Mouse (Mus musculus): ENCODE measurements around the gene Gm13212. TPM values are rescaled to one million over a fixed set of nuclear protein-coding genes. Genes with fewer than 3 reads are reported as not detected.
"Not testable (repeated sequence)": the region's sequence is repeated elsewhere in the genome, so short reads cannot be mapped to it uniquely, and the experiment has no call there.

Gene Gm13212
- total RNA-seq (2021), result 1 to 10 TPM; 2.5 TPM

DNA sequence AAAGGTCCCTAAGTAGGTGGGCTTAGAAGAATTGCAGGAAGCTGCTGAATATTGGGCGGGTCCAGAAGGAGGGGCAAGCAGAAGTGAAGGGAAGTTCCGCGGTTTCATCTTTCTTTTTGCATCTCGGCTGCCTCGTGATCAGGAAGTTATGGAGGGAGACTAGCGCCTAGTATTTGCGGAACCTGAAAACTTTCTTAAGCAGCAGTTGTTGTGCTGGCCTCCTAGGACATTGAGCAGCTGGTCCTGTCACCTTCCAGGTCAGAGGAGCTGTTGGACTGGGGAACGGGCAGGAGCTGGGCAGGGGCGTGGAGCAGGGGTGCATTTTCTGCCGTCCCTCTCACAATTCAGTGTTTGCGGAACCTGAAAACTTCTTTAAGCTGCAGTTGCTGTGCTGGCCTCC lies at the start of gene Gm13212:
TSS of gene Gm13212 (plus strand) at position 89 of the 400 bp plus-strand sequence.
- intact Hi-C loops (cut with DNase I); DNase-seq: not testable (repeated sequence)

GRCm38 (mm10) chr4:145543861-145544260 lies 41.1 kb upstream of the Gm13212 start:
- intact Hi-C loops (cut with DNase I), result not testable (repeated sequence)

GRCm38 (mm10) chr4:145545106-145545505 lies 39.9 kb upstream of the Gm13212 start:
- intact Hi-C loops (cut with DNase I), result not testable (repeated sequence)

More at GRCm38 (mm10) chr4:145543861-145544260, 41.1 kb upstream of the Gm13212 start:
- DNase-seq, result not testable (repeated sequence)

DNA sequence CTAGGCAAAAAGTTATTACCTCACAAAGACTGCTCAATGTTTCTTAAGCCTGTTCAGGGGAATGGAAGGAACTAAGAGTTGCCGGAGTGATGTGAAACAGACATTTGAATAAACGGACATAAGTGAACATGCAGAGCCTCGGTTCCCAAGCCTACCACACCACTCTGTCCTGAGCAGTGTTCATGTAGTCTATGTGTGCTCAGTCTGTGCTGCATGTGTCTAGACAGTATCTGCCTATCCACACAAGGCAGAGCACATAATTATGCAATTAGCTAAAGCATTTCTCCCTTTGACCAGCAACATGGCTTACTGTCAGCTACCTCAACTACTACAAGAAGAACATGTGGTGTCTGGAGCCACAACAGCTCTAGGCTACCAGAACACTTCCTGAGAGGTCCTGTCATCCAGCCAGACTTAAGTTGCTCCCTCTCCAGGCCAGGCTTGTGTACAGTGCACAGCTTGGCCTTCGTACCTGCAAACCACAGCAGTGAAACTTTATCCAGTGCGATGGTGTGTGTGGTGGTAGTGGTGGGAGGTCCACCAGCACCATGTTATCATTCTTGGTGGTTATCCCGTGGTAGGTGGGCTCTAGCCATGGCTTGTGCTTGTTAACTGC lies 39.1 kb upstream of the Gm13212 start:
- DNase-seq; intact Hi-C loops (cut with DNase I): not testable (repeated sequence)

More at GRCm38 (mm10) chr4:145545106-145545505, 39.9 kb upstream of the Gm13212 start:
- not testable (repeated sequence) for DNase-seq

- intact Hi-C loops (cut with DNase I); DNase-seq: not testable (repeated sequence)
Observed at GRCm38 (mm10) chr4:145546477-145546876, 38.5 kb upstream of the Gm13212 start.

DNA sequence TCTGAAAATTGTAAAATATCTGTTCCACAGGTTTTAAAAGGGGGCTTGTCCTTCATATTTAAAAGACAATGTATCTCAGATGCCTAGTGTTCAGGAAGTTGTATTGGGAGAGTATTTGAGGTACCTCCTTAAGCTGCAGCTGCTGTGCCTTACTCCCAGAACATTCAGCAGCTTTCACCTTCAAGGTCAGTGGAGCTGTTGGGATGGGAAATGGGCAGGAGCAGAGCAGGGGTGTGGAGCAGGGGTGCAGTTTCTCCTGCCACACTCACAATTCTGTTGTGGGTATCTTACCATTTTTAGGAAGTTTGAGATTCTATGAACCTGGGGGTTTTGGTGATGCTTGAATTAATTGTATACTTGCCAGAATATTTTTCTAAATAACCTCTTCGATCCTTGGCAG lies 28.3 kb upstream of the Gm13212 start:
- intact Hi-C loops (cut with DNase I), result loop anchor here (10.0 kb wide), 1 partner anchor 1568 kb away; no protein-coding TSS in a partner anchor
- DNase-seq, result no peak

GRCm38 (mm10) chr4:145559505-145560099 lies 25.4 kb upstream of the Gm13212 start:
- no peak for DNase-seq
- intact Hi-C loops (cut with DNase I), result loop anchor here (10.0 kb wide), 1 partner anchor 1565 kb away; no protein-coding TSS in a partner anchor

GRCm38 (mm10) chr4:145564111-145564821 lies 20.7 kb upstream of the Gm13212 start:
- no peak for DNase-seq
- intact Hi-C loops (cut with DNase I), result no loop called here

DNA sequence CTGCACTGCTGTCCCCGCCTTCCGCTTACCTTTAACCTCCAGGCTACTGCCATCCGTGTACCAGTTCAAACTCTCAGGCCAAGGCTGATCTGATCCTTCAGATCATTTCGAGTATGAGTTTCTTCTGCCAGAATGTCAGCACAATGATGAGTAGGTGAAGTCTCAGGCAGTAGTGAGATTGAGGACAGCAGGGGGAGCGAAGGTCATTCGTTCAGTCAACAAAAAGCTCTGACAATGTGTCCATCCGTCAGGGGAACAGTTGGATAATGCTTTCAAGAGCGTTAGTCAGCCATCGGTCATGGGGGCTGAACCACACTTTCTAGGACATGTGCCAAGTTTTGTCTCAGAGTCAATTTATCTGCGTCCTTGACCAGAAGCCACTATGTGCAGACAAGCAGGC lies 14.5 kb upstream of the Gm13212 start:
- DNase-seq; intact Hi-C loops (cut with DNase I): not testable (repeated sequence)

DNA sequence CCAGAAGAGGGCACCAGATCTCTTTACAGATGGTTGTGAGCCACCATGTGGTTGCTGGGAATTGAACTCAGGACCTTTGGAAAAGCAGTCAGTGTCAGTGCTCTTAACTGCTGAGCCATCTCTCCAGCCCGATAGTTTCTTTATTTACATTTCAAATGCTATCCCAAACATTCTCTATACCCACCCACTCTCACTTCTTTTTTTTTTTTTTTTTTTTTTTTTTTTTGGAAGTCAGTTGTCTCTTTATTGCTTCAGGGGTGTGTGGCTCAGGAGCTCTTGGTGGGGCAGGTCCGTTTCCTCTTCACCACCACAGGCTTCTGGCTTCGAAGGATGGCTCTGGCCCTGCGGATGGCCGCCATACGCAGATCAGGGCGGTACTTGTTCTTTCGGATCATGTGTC lies 8.3 kb upstream of the Gm13212 start:
- intact Hi-C loops (cut with DNase I); DNase-seq: not testable (repeated sequence)

DNA sequence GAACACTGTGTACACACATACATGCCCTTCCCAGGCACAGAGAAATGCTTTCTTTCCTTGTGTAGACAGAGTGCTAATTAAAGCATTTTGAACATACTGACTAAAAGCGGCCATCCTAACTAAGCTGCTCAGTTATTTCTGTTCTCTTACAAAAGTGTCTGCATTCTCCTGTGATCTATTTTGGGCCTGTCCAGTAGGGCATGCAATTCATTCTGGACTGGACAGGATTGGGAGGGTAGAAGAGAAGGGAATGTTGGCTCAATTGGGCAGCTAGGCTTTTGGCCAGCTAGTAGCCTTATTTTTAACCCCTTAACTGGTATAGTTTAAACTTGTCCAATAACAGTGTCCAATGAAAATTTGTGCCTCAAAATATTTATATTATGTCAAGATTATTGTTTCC lies 4.6 kb upstream of the Gm13212 start:
- intact Hi-C loops (cut with DNase I); DNase-seq: not testable (repeated sequence)

DNA sequence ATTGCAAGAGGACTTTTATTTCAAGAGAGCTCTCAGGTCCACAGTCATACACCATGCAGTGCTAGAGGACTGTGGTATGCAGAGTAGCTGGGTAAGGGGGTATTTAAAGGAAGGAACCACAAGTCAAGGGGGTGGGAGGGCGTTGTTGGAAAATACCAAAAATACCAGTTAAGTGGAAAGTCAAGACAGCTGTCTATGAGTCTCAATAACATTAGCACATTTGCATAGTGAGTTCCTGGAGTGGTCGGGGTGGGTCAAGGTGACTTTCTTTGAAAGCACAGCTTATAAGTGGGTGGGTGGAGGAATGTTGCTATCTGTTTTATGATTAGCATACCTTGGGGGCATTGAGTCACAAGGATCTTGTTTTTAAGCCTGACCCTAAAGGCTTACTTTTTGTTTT lies 1.1 kb downstream of the Gm13212 start:
- DNase-seq; intact Hi-C loops (cut with DNase I): not testable (repeated sequence)

DNA sequence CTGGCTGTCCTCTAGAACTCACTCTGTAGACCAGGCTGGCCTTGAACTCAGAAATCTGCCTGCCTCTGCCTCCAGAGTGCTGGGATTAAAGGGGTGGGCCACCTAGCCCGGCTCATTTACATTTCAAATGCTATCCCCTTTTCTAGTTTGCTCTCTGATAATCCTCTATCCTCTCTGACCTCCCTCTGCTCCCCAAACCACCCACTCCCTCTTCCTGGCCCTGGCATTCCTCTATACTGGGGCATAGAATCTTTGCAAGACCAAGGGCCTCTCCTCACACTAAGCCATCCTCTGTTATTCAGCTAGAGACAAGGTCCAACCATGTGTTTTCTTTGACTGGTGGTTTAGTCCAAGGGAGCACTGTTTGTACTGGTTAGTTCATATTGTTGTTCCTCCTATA lies 9.2 kb downstream of the Gm13212 start:
- DNase-seq; intact Hi-C loops (cut with DNase I): not testable (repeated sequence)

DNA sequence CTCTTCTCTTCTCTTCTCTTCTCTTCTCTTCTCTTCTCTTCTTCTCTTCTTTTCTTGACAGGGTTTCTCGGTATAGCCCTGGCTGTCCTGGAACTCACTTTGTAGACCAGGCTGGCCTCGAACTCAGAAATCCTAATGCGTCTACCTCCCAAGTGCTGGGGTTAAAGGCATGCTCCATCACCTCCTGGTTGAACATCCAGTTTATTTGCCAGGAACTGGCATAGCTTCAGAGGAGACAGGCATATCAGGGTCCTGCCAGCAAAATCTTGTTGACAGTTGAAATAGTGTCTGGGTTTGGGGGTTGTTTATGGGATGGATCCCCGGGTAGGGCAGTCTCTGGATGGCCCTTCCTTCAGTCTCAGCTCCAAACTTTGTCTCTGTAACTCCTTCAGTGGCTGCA lies 9.8 kb downstream of the Gm13212 start:
- intact Hi-C loops (cut with DNase I), result not testable (repeated sequence)

GRCm38 (mm10) chr4:145640416-145641185 lies 55.6 kb downstream of the Gm13212 start:
- intact Hi-C loops (cut with DNase I); DNase-seq: not testable (repeated sequence)

More for the DNA sequence above, 9.8 kb downstream of the Gm13212 start:
- DNase-seq, result not testable (repeated sequence)

DNA sequence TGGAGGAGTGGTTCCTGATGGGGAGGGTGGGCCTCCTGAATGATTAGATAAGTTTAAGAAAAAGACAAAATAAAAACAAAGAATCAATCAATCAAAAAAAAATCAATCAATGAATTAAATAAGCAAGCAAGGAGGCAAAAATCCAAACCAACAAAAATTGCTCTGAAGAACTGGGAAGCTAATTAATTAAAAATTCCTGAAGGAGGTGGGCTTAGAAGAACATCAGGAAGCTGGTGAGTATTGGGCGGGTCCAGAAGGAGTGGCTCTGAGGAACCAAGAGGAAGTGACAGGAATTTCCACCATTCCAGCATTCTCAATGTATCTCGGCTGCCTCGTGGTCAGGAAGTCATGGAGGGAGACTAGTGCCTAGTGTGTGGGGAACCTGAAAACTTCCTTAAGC lies 85.4 kb downstream of the Gm13212 start, which contains the start of gene Zfp980:
TSS of gene Zfp980 (plus strand) at position 301 of the 400 bp plus-strand sequence.
- DNase-seq; intact Hi-C loops (cut with DNase I): not testable (repeated sequence)

DNA sequence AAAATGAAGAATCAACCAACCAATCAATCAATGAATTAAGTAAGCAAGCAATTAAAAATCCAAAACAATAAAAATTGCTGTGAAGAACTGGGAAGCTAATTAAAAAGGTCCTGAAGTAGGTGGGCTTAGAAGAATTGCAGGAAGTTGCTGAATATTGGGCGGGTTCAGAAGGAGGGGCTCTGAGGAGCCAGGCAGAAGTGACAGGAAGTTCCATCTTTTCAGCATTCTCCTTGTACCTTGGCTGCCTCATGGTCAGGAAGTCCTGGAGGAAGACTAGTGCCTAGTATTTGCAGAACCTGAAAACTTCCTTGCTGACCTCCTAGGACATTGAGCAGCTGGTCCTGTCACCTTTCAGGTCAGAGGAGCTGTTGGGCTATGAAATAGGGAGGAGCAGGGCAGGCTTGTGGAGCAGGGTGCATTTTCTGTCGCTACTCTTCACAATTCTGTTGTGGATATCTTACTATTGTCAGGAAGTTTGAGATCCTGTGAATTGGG lies 89.4 kb downstream of the Gm13212 start:
- intact Hi-C loops (cut with DNase I); DNase-seq: not testable (repeated sequence)

All from heart, postnatal 36 days (tissue).